Mouse (Mus musculus) embryonic facial prominence, embryonic 10.5 days (tissue): ENCODE measurements at regions not wholly inside any gene's neighbourhood (a gene's known extent, or its start where the extent isn't known, plus 50 kb on each side); places are given as distances from the start of the nearest gene placed in this dataset.

Source experiments
- DNase-seq: peaks from one replicate; pipeline ENCODE4 v3.0.0-alpha.2; 2017; ENCODE audit warnings: low spot score
- H3K27ac ChIP-seq: fragments of 300-500 bp; sonication (generic); replicated peaks from 2 replicates; pipeline ENCODE4 v1.5.1; 2016; ENCODE audit warnings: mild to moderate bottlenecking
- H3K27me3 ChIP-seq: fragments of 300-500 bp; sonication (generic); replicated peaks from 2 replicates; pipeline ENCODE4 v1.6.1; 2016; ENCODE audit warnings: low read depth, mild to moderate bottlenecking; ENCODE audit not compliant: poor library complexity, severe bottlenecking
- H3K36me3 ChIP-seq: fragments of 300-500 bp; sonication (generic); replicated peaks from 2 replicates; pipeline ENCODE4 v1.6.1; 2016; ENCODE audit warnings: mild to moderate bottlenecking, moderate library complexity
- H3K4me1 ChIP-seq: fragments of 300-500 bp; sonication (generic); 2 replicates; pipeline ENCODE4 v1.6.1; 2016
- H3K4me3 ChIP-seq: fragments of 300-500 bp; sonication (generic); 2 replicates; pipeline ENCODE4 v1.5.1; 2016; ENCODE audit warnings: mild to moderate bottlenecking, moderate library complexity
- H3K9me3 ChIP-seq: fragments of 300-500 bp; sonication (generic); 2 replicates; pipeline ENCODE4 v1.6.1; 2016; ENCODE audit warnings: mild to moderate bottlenecking
- WGBS: fragments of 180-500 bp; shearing (Covaris S2); methylation state at CpG from one replicate; pipeline ENCODE4 v1.1.7; 2016; 5-methylcytosine and 5-hydroxymethylcytosine counted together

DNA sequence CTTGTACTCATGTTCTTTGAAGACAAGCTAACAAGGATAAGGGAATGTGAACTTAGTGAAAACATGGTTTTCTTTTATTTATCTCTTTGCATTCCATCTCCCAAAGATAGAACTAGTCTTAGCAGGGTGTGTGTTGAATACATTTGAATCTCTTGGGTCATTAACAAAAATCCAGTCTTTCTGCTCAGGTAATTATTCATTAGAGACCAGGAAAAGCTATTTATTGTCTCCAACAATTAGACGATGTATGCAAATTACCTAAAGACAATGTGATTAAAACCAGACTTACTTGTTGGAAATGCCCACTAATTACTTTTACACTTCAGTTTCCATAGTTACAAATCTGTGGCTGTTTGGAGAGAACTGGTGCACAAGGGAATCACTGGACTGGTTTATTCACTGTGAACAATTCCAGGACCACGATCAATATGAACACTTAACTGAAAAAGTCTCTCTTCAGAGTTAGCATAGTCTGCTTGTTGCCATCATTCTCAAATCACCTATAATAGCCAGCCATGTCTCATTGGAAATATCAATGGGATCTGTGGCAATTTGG is 584.4 kb downstream of the Mettl4 start:
- no peaks in the 10 kb centered on the region for H3K9me3 ChIP-seq
- no peak overlapping the region for H3K4me3 ChIP-seq
- H3K27me3 ChIP-seq, result no peaks in the 10 kb centered on the region
- H3K4me1 ChIP-seq, result no peaks in the 10 kb centered on the region
- DNase-seq, result no peak
- no peaks in the 10 kb centered on the region for H3K36me3 ChIP-seq
- no peak overlapping the region for H3K27ac ChIP-seq
- 78% methylated on average over 2 of the region's 2 CpGs for WGBS

- no peaks in the 10 kb centered on the region for H3K27me3 ChIP-seq
- no peaks in the 10 kb centered on the region for H3K4me1 ChIP-seq
- DNase-seq, result no peak
- H3K27ac ChIP-seq, result no peak overlapping the region
- H3K36me3 ChIP-seq, result no peaks in the 10 kb centered on the region
- H3K4me3 ChIP-seq, result no peak overlapping the region
- no peaks in the 10 kb centered on the region for H3K9me3 ChIP-seq
Measured at GRCm38 (mm10) chr17:94144298-94144697, 605.5 kb downstream of the Mettl4 start.

- no peak overlapping the region for H3K4me3 ChIP-seq
- H3K36me3 ChIP-seq, result no peaks in the 10 kb centered on the region
- no peaks in the 10 kb centered on the region for H3K4me1 ChIP-seq
- no peak for DNase-seq
- no peaks in the 10 kb centered on the region for H3K27me3 ChIP-seq
- no peaks in the 10 kb centered on the region for H3K9me3 ChIP-seq
- H3K27ac ChIP-seq, result no peak overlapping the region
Measured at GRCm38 (mm10) chr17:94133201-94133600, 616.6 kb downstream of the Mettl4 start.

- H3K27ac ChIP-seq, result 0 out of 2 replicates have a peak overlapping the region, but pooled peaks have one; percentile 40
- peak; percentile 69 for DNase-seq
- WGBS, result 33% methylated on average over 4 of the region's 4 CpGs
Measured at GRCm38 (mm10) chr17:94093984-94094660, 655.7 kb downstream of the Mettl4 start.

GRCm38 (mm10) chr17:94054436-94055060 is 695.3 kb downstream of the Mettl4 start:
- no peak for DNase-seq
- WGBS, result 83% methylated on average over 3 of the region's 3 CpGs
- H3K27ac ChIP-seq, result no peak overlapping the region
- no peaks in the 10 kb centered on the region for H3K4me1 ChIP-seq
- no peaks in the 10 kb centered on the region for H3K36me3 ChIP-seq
- H3K9me3 ChIP-seq, result no peaks in the 10 kb centered on the region
- H3K27me3 ChIP-seq, result no peaks in the 10 kb centered on the region
- H3K4me3 ChIP-seq, result no peak overlapping the region

More at GRCm38 (mm10) chr17:94093984-94094660, 655.7 kb downstream of the Mettl4 start:
- H3K27me3 ChIP-seq, result no peaks in the 10 kb centered on the region
- peaks cover 4% of the 10 kb centered on the region; the same call in 1 of the 2 replicates for H3K4me1 ChIP-seq
- H3K36me3 ChIP-seq, result no peaks in the 10 kb centered on the region
- H3K4me3 ChIP-seq, result no peak overlapping the region
- H3K9me3 ChIP-seq, result no peaks in the 10 kb centered on the region

- Histone ChIP-seq H3K27me3 (no peaks in the 10 kb centered on the region), H3K9me3 (no peaks in the 10 kb centered on the region), H3K36me3 (no peaks in the 10 kb centered on the region), H3K4me3 (no peak overlapping the region), H3K4me1 (no peaks in the 10 kb centered on the region), H3K27ac (no peak overlapping the region)
- no peak for DNase-seq
- WGBS, result 87% methylated on average over 2 of the region's 2 CpGs
Measured at GRCm38 (mm10) chr17:94048475-94048874, 701.3 kb downstream of the Mettl4 start.

GRCm38 (mm10) chr17:94038221-94038620 is 711.6 kb downstream of the Mettl4 start:
- Histone ChIP-seq H3K4me3 (no peak overlapping the region), H3K36me3 (no peaks in the 10 kb centered on the region), H3K9me3 (no peaks in the 10 kb centered on the region), H3K4me1 (no peaks in the 10 kb centered on the region), H3K27me3 (no peaks in the 10 kb centered on the region), H3K27ac (no peak overlapping the region)
- WGBS, result 82% methylated on average over 5 of the region's 5 CpGs
- DNase-seq, result no peak

DNA sequence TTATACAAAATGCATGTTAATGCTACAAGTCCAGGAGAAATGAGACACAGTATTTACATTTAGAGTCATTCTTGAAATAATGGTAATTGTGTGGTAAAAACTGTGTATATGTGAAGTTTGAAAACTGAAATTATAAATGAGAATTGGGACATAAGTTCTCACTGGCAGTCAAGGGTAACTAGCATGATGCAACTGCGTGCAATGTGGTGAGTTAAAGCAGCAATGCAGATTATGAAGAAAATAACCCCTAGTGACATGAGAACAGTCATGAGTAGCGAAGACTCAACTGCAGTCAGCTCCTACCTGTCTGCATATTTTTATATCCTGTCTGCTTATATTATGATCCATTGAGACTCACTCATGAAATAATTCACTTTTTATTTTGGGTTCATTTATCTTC is 737.4 kb downstream of the Mettl4 start:
- WGBS, result 87% methylated on average over 2 of the region's 2 CpGs

DNA sequence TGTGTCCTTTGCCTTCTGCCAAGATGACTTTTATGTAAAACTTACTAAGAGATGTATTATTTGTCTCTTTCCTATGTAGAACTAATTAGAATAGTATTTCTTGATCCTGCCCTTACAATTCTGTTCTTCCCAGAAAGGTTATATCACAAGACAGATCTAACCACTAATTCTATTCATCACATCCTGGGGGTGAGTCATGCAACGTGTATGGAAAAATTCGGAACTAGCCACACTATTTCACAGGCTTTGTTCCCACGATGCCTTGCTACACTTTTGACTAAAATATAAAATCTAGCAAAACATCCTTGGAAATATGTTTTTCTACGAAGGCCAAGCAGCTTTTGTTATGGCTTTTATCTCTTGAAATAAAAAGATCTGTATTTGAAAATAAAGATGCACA is 747.7 kb downstream of the Mettl4 start:
- Histone ChIP-seq H3K9me3 (no peaks in the 10 kb centered on the region), H3K36me3 (no peaks in the 10 kb centered on the region), H3K4me3 (no peak overlapping the region), H3K27ac (no peak overlapping the region), H3K27me3 (no peaks in the 10 kb centered on the region), H3K4me1 (no peaks in the 10 kb centered on the region)
- 90% methylated on average over 4 of the region's 4 CpGs for WGBS
- DNase-seq, result no peak

More for the DNA sequence above, 737.4 kb downstream of the Mettl4 start:
- no peak overlapping the region for H3K27ac ChIP-seq
- no peaks in the 10 kb centered on the region for H3K27me3 ChIP-seq
- no peak overlapping the region for H3K4me3 ChIP-seq
- no peaks in the 10 kb centered on the region for H3K4me1 ChIP-seq
- no peaks in the 10 kb centered on the region for H3K9me3 ChIP-seq
- no peaks in the 10 kb centered on the region for H3K36me3 ChIP-seq
- no peak for DNase-seq

DNA sequence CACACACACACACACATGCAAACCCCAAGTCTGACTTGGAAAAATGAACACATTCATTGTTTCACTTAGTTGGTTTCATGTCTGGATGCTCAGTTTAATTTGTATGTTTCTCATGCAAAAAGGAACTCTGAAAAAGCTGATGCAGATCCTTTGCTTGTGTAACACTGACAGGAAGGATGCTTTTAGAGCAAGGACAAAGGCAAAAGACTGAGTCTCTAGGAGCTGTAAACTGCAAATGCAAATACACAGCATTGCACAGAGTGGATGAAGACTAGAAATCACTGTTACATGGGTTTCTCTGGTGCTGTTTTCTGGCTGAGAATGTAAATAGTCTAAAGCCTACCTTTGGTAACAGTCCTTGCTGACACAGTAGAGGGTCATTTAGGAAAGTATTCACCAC is 748.3 kb downstream of the Mettl4 start:
- DNase-seq, result no peak
- Histone ChIP-seq H3K9me3 (no peaks in the 10 kb centered on the region), H3K4me3 (no peak overlapping the region), H3K4me1 (no peaks in the 10 kb centered on the region), H3K36me3 (no peaks in the 10 kb centered on the region), H3K27me3 (no peaks in the 10 kb centered on the region), H3K27ac (no peak overlapping the region)

DNA sequence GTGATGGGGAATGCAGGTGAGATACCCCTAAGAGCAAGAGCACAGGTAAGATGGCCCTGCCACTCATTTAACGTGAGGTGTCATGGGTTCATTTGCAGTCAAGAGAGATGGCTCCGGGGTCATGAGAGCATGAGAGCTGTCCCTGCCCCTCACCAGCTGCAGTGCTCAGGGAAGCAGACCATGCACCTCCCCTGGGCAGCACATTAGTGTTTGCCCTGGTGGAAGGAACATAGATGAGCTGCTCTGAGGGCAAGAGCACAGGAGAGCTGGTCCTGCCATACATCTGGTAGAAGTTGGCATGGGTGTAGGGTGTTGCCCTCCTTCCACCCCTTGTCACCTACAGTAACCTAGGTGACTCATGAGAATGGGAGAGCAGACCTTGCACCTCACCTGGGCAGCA is 762.9 kb downstream of the Mettl4 start:
- H3K36me3 ChIP-seq, result no peaks in the 10 kb centered on the region
- no peak for DNase-seq
- no peaks in the 10 kb centered on the region for H3K9me3 ChIP-seq
- 86% methylated on average over 2 of the region's 2 CpGs for WGBS
- H3K4me3 ChIP-seq, result no peak overlapping the region
- no peaks in the 10 kb centered on the region for H3K27me3 ChIP-seq
- no peak overlapping the region for H3K27ac ChIP-seq
- no peaks in the 10 kb centered on the region for H3K4me1 ChIP-seq
